Mouse (Mus musculus): ENCODE measurements around the gene Lat2.

DNA sequence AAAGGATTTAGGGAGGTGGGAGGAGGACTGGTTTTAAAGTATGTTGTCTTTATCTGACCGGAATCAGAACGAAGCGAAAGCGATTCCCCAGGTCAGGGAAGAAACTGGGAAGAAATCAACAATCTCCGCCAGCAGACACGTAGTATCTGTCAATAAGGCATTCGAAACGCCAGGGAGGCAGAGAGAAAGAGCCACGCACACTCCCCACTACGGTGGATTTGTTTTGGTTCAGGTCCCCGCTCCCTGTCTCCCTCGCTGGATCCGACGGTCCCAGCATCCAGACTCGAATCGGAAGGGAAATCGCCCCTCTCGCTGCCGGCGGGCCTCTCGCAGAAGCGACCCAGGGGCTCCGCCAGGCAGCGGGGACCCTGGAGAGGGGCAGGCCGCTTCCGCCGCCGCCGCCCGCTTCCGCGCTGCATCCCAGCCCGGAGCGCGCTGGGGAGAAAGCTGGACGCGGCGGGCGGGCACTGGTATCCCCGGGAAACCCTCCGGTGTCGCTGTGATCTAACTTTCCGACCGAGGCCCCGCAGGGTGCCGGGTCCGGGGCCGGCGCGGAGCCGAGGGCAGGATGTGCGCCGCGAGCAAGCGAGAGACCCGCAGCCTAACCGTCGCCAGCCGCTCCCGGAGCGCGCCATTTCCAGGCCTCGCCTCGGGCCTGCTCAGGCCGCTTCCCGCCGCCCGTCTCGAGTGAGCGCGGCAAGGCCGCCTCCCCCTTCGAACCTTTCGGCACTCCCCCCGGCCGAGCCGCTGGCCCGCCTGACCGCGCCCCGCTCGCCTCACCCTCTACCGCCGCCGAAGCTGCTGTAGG, 23.8 kb upstream of the Lat2 start:
- no peak for TF ChIP-seq CTCF (IDR thresholded peaks at IDR 0.05; ENCODE audit: low read depth, low read length)
- no peak for TF ChIP-seq POLR2A (IDR thresholded peaks at IDR 0.05; ENCODE audit: extremely low read depth, insufficient read depth, low read length)
